Mouse (Mus musculus): ENCODE data around the gene Smndc1.

GRCm38 (mm10) chr19:53430356-53430755 lies 40.0 kb upstream of the Smndc1 start:
- TF ChIP-seq POLR2A (IDR thresholded peaks at IDR 0.05; ENCODE audit: borderline replicate concordance, insufficient read depth, low read length) (peak; percentile 34; the same call in 1 of the 2 replicates), CTCF (IDR thresholded peaks at IDR 0.05; ENCODE audit: borderline replicate concordance, insufficient read depth, low read depth, low read length) (no peak)

Measured in cerebellum, adult 2 months (tissue).